Mouse (Mus musculus): ENCODE results near the gene Ppp1r1a.
A peak's percentile ranks its signal among the peaks of the same experiment; 100 is the strongest.

Gene Ppp1r1a

GRCm38 (mm10) chr15:103514119-103514518 lies 23.7 kb downstream of the Ppp1r1a start:
- peak; percentile 58 to 75 for DNase-seq (ENCODE audit: low spot score in 2 of 2)

- no peak for DNase-seq (ENCODE audit: low spot score in 2 of 2)
Observed at GRCm38 (mm10) chr15:103513621-103514031, 24.2 kb downstream of the Ppp1r1a start.

GRCm38 (mm10) chr15:103511652-103512051 lies 26.2 kb downstream of the Ppp1r1a start:
- no peak for DNase-seq (ENCODE audit: low spot score in 2 of 2)

GRCm38 (mm10) chr15:103509317-103509716 lies 28.5 kb downstream of the Ppp1r1a start:
- no peak for DNase-seq (ENCODE audit: low spot score in 2 of 2)

DNA sequence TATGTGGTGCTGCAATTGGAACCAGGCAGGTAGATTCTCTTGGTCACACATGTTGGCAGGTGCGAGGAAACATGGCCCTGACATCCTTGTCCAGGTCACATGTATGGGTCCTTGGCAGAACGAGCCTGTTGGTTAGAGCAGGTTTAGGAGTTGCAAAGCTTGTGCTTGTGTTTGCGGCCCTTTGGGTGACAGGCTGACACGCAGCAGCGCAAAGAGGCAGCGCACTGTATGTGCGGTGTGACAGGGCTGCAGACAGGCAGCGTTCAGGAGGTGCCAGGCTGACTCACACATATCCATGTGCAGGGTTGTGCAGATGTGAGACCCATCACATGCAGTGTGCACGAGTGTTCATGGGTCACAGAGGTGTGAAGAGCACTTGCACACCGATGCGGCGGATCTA lies 34.1 kb downstream of the Ppp1r1a start:
- no peak for DNase-seq (ENCODE audit: low spot score in 2 of 2)

DNA sequence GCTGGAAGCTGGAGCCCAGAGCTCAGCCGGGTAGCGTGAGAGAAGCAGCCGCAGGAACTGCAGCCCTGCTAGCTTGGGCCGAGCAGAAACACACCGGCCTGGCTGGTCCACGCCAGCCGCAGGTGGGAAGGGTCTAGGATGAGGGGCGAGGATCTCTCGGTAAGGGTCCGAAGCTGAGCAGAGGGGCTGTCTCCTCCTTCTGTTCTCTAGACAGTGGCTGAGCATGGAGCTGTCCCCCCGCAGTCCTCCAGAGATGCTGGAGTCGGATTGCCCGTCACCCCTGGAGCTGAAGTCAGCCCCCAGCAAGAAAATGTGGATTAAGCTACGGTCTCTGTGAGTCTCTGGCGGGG lies 34.6 kb downstream of the Ppp1r1a start:
- DNase-seq (ENCODE audit: low spot score in 2 of 2), result no peak

DNA sequence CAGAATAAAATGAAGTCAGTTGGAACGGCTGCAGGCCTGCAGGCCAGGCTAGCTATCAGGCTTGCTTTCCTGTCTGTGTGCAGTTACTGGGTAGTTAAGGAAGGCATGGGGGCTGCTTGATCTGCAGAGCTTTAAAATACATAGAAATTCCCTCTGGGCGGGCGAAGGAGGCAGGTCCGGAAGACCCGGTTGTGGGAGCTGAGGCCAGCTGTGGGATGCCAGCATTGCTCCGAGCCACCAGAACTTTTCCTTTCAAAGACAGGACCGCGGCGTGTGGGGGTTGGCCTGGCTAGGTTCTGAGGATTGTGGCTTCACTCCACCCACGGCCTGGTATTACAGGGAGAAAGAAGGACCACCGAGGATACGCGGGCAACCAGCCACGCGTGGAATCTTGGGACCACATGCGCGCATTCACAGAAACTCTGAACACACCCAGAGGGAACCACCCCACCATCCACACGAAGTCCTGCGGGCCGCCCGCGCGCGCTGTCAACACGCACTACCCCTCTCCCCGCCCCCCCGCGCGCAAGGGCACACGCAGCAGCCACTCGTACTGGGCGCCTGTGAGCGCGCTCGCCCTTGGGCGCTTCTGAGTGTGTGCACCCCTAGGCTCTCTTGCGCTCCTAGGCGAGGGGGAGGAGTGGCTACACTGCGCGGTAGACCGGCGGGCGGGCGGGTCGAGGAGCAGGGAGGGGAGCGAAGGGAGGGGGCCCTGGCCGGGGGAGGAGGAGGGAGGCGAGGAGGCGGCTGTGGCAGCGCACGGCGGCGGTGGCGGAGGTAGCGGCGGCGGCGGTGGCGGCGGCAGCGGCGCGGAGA lies 35.2 kb downstream of the Ppp1r1a start, which contains the start of gene Pde1b:
Gene Pde1b (plus strand): TSS at position 600 of the 816 bp plus-strand sequence.
- DNase-seq (ENCODE audit: low spot score in 2 of 2), result peak; percentile 31 to 69

DNA sequence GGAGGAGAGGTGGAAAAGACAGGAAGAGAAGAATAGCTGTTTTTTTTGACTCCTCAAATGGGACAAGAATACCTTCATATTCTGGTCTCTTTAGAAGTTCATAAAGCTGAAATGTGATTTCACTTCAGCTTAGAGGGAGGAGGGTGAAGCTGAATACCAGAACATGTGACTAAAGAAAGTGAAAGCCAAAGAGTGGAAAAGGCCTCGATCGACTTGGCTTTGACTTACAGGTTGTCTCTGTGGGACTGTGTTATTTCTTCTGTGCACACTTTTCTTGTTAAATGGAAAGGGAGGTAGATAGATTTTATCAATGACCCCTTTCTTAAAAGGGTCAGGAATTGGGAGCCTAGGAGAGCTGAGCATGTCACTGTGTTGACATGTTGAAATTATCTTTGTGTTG lies 36.6 kb downstream of the Ppp1r1a start:
- DNase-seq (ENCODE audit: low spot score in 2 of 2), result no peak

DNA sequence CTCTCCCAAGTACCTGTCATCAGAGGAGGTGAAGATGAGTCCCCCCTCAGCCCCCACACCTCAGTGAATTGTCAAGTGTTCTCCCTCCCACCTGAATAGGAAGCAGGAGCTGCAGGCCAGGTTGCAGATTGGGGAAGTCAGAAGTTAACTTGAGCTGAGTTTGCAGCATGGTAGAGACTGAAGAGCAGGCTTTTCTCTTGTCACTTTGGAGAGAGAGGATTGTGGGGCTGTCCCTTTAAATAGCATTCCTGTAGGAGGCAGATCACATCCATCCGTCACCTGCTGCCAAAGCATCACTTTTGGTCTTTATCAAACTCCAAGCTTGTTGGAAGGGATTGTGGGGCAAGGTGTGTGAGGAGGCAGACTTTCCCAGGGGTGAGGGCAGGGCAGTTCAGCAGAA lies 37.1 kb downstream of the Ppp1r1a start:
- DNase-seq (ENCODE audit: low spot score in 2 of 2), result no peak

DNA sequence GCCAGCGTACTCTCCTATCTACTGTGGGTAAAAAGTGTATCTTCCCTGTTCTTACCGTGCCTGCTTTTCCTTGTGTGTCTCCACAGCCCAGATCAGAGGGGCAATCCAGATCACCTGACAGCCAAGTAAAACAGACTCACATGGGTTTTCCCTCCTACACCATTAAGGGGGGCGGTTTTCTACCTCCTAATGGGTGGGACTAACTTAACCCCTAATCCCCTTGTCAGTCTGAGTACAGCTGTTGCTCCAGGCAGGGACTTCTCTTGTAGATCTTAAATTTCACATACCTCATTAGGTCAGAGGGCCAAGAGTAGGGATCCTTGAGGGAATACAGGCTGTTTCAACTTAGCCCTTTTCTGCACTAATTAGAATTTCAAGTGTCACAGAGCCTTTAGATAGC lies 39.6 kb downstream of the Ppp1r1a start:
- no peak for DNase-seq (ENCODE audit: low spot score in 2 of 2)

DNA sequence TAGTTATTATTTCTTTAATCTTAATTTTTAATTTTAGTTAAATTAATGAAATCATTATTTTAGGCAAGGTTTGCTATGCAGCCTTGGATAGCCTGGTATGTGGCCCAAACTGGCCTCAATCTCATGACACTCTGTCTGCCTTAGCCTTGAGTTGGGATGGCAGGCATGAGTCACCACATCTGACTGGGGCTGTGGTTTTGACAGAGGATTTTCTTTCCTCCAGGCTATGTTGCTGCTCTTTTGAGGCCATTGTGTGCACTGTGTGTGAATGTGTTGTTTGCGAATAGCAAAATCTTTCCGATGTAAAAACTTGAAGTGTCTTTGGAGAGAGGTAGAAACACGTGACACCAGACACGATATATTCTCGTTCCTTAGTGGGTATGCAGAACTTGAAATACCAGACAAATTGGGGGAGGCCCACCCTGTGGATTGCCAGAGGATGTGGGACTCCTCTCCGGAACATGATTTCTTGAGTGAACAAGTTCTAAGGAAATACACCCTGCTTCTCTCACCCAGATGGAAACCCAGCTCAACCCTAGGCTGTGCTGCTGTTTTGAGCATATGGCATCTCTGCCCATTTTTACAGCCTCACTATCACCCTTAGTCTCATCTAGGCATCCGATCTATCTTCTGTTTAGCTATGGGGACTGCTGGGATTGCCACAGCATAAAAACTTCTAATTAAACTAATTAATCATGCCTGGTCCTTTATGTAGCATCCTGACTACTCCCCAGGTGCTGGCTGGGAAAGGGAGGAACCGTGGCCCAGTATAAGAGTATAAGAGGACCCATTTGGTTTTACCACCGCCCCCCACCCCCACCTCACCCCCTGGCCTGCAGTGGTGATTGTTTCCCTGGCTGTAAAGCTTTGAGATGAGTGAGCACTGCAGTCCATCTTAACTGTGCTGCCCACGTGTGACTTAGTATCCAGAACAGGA lies 41.3 kb downstream of the Ppp1r1a start:
- no peak for DNase-seq (ENCODE audit: low spot score in 2 of 2)

GRCm38 (mm10) chr15:103488336-103488735 lies 49.5 kb downstream of the Ppp1r1a start:
- no peak for DNase-seq (ENCODE audit: low spot score in 2 of 2)

DNA sequence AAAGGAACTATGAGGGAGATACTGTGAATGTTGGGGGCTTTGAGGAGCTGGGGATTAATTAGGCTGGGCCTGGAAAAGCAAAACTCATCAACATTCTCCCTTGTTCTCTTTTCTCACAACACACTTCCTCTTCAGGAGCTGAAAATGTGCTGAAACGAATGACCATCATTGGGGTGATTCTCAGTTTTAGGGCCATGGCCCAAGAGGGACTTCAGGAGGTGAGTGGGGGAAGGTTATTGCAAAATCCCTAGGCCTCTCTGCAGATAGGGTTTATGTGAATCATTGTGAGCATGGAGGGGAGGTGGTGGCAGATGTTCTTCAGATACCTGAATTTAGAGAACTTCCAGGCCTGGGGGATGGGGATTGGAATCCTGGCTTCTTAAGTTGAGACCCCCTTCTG lies 51.1 kb downstream of the Ppp1r1a start:
- DNase-seq (ENCODE audit: low spot score in 2 of 2), result no peak

DNA sequence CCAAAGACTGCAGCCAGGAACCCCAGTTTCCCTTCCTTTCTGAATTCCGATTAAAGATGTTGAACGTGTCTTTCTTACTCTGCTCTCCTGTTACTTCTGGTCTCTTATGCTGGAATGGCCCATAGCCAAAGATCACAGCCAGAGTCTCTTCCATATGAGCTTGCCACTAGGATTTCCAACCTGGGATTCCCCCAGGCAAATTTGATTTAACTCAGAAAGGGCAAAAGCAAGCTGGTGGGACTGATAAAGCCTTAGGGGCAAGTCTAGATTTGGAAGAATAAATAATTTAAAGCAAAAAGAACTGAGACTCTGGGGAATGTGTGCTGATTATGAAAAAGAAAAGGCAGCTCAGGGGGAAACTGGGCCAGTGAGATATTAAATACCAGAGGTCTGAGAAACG lies 52.7 kb downstream of the Ppp1r1a start:
- no peak for DNase-seq (ENCODE audit: low spot score in 2 of 2)

GRCm38 (mm10) chr15:103484490-103484889 lies 53.3 kb downstream of the Ppp1r1a start:
- no peak for DNase-seq (ENCODE audit: low spot score in 2 of 2)

GRCm38 (mm10) chr15:103482488-103482887 lies 55.3 kb downstream of the Ppp1r1a start:
- no peak for DNase-seq (ENCODE audit: low spot score in 2 of 2)

Measured in urinary bladder, postnatal 4 days (tissue).